Mouse (Mus musculus) hindbrain, embryonic 10.5 days (tissue): Measurements from ENCODE around the gene Chrna4. TPM values are rescaled to one million over a fixed set of nuclear protein-coding genes. Genes with fewer than 3 reads are reported as not detected.

Experiments
- DNase-seq: peaks from one replicate; pipeline ENCODE4 v3.0.0-alpha.2; 2017; ENCODE audit warnings: low spot score
- H3K27ac ChIP-seq: fragments of 300-500 bp; sonication (generic); 2 replicates; pipeline ENCODE4 v1.5.1; 2016; ENCODE audit warnings: mild to moderate bottlenecking, moderate library complexity
- H3K27me3 ChIP-seq: fragments of 300-500 bp; sonication (generic); 2 replicates; pipeline ENCODE4 v1.6.1; 2016; ENCODE audit warnings: mild to moderate bottlenecking; ENCODE audit not compliant: poor library complexity, insufficient read depth, severe bottlenecking
- H3K36me3 ChIP-seq: fragments of 300-500 bp; sonication (generic); 2 replicates; pipeline ENCODE4 v1.6.1; 2016; ENCODE audit warnings: mild to moderate bottlenecking, moderate library complexity
- H3K4me1 ChIP-seq: fragments of 300-500 bp; sonication (generic); replicated peaks from 2 replicates; pipeline ENCODE4 v1.6.1; 2016; ENCODE audit warnings: mild to moderate bottlenecking
- H3K4me3 ChIP-seq: fragments of 300-500 bp; sonication (generic); 2 replicates; pipeline ENCODE4 v1.5.1; 2016; ENCODE audit warnings: mild to moderate bottlenecking, moderate library complexity
- H3K9me3 ChIP-seq: fragments of 300-500 bp; sonication (generic); 2 replicates; pipeline ENCODE4 v1.6.1; 2016; ENCODE audit warnings: mild to moderate bottlenecking, moderate library complexity
- WGBS: fragments of 180-500 bp; shearing (Covaris S2); methylation state at CpG from one replicate; pipeline ENCODE4 v1.1.7; 2016; 5-methylcytosine and 5-hydroxymethylcytosine counted together
- polyA plus RNA-seq: library from polyadenylated mRNA; unstranded; fragments of >200 nt; fragmentation: Nextera tagmentation; extraction: Ambion mirVana; gene quantifications from 2 replicates; pipeline ENCODE4 v1.2.1, GENCODE M21; 2016

Chrna4 gene
- polyA plus RNA-seq, 1 experiment from 2014 or later: 44.1 TPM

DNA sequence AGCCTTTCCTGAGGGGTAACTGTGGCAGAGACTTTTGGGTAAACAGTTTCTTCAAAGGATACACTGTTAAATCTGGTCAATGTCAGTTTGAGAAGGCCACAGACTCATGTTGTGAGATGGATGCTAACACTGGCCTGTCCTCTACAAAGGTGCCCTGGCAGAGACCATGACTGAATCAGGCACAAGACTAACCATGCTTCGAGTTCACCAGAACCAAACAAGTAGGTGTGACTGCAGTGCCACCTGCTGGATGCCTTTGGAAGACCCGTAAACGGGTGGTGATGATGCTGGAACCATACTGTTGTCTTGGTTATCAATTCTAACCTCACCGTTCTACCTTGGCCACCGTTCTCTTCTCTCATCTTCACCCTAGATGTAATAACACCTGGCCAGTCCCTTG is 16.8 kb upstream of the Chrna4 start:
- Histone ChIP-seq H3K27ac (no peak overlapping the region), H3K9me3 (no peaks in the 10 kb centered on the region), H3K4me1 (peaks cover 23% of the 10 kb centered on the region), H3K27me3 (peaks cover 6% of the 10 kb centered on the region; the same call in 1 of the 2 replicates), H3K36me3 (no peaks in the 10 kb centered on the region), H3K4me3 (no peak overlapping the region)
- peak; percentile 82 for DNase-seq
- WGBS: 20% methylated on average over 5 of the region's 5 CpGs

DNA sequence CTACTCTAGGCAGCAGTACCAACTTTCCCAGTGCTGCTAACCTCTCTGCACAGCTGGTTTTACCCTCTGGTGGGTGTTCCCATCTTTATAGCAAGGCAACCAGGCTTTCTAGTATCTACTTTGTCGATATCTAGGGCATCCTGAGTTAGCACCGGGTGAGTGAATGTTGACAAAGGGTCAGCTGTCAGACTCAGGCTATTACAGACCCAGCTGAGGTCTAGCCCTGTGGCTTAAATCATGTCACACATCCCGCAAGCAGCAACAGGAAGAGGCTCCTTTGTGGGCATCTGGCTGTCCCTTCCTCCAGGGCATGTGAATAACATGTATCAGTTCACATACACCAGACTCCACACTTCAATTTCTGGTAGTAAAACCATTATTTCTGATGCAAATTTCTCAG is 14.8 kb upstream of the Chrna4 start:
- no peak overlapping the region for H3K4me3 ChIP-seq
- 56% methylated on average over 3 of the region's 3 CpGs for WGBS
- H3K9me3 ChIP-seq: no peaks in the 10 kb centered on the region
- H3K36me3 ChIP-seq: no peaks in the 10 kb centered on the region
- peak overlapping the region; percentile 74 for H3K27ac ChIP-seq
- H3K4me1 ChIP-seq: peaks cover 23% of the 10 kb centered on the region
- peaks cover 6% of the 10 kb centered on the region; the same call in 1 of the 2 replicates for H3K27me3 ChIP-seq
- DNase-seq: no peak

DNA sequence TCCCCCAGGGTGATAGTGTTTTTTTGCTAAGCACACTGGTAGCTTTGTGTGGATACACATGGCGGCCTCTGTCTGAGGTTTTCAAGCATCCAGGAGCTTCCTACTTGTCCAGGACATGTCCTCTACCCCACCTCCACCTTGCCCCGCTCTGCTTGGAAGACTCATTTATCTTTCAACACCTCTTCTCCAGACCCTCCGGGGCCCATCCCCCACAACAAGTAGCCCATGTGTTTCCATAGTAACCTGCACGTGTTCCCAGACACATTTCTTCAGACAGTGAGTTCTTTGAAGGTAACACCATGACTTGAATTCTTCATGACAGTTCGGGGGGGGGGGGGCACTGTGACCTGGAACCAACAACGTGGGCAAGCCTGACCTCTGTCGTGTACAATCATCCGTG is 14.0 kb upstream of the Chrna4 start:
- DNase-seq: peak; percentile 25
- WGBS: 46% methylated on average over 8 of the region's 8 CpGs
- Histone ChIP-seq H3K27ac (peak overlapping the region; percentile 24; the same call in 1 of the 2 replicates), H3K4me1 (peaks cover 23% of the 10 kb centered on the region), H3K27me3 (peaks cover 6% of the 10 kb centered on the region; the same call in 1 of the 2 replicates), H3K4me3 (no peak overlapping the region), H3K36me3 (no peaks in the 10 kb centered on the region), H3K9me3 (no peaks in the 10 kb centered on the region)

DNA sequence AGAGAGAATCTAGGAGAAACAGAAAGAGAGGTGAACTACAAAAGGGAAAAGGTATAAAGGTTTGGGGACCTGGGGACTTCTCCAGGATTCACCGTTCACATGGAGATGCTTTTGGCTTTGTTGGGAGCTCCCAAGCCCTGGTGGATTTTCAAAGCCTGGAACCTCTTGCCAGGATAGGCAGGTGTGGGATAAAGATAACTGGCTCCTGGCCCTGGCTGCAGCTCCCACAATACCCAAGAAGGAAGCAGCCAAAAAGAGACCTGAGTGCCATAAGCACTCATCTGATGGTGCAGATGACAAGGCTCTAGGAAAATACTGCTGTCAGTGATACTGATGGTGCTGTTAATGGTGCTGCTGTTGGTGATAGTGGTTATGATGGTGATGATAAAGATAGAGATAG is 8.8 kb upstream of the Chrna4 start:
- no peaks in the 10 kb centered on the region; the same call in 1 of the 2 replicates for H3K27me3 ChIP-seq
- no peaks in the 10 kb centered on the region for H3K36me3 ChIP-seq
- 83% methylated on average over 1 of the region's 1 CpGs for WGBS
- no peak overlapping the region for H3K4me3 ChIP-seq
- H3K9me3 ChIP-seq: no peaks in the 10 kb centered on the region
- H3K4me1 ChIP-seq: peaks cover 24% of the 10 kb centered on the region
- no peak overlapping the region for H3K27ac ChIP-seq
- DNase-seq: no peak

DNA sequence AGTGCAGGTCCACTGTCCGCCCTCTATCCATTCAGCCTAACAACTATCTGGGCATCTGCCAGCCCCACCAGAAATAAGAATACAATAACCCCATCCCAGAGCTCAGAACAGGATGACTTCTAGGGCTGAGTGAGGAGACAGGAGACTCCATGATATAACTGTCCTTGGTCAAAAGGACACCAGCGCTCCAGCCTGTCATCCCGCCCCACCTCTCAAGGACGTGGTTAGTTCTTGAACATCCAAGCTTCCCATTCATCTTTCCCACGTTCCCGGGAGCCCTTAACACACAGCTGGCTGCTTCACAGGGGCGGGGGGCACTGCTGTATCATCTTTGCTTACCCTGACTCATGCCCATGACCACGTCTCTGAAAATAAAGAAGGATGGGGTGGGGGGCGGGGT is 5.6 kb upstream of the Chrna4 start:
- 86% methylated on average over 9 of the region's 9 CpGs for WGBS
- no peaks in the 10 kb centered on the region for H3K9me3 ChIP-seq
- H3K4me1 ChIP-seq: peaks cover 31% of the 10 kb centered on the region
- no peaks in the 10 kb centered on the region; the same call in 1 of the 2 replicates for H3K27me3 ChIP-seq
- no peak overlapping the region for H3K4me3 ChIP-seq
- no peaks in the 10 kb centered on the region for H3K36me3 ChIP-seq
- H3K27ac ChIP-seq: no peak overlapping the region
- no peak for DNase-seq

DNA sequence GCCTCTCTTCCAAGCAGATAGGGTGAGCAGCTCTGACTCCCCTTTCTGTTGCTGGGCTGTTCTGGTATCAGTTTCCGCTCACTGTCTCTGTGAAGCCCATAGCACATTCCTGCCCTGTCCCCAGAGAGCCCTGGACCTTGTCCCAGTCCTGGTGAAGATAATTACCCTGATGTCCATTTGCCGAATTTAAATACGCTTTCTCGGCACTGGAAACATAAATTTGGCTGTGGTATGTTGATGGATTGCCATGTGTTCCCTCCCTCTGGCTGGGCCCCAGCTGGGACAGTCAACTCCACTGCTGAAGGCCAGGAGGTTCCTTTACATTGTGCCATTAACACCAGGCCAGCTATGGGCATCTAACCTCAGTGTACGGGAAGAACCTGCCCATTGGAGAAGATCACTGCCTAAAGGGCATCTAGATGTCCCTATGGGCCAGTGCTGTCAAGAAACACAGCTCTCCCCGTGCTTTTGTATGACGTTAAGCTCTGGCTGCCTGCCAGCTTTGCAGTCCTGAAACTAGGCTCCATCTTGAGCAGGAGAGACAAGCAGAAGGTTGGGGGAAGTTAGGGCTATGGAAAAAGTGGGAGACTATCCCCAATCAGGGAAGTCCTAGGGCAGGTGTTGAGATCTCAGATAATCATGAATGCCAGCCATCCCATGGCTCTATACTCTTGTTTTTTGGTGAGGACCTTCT is 5.1 kb upstream of the Chrna4 start:
- no peak overlapping the region for H3K4me3 ChIP-seq
- WGBS: 77% methylated on average over 7 of the region's 7 CpGs
- peaks cover 37% of the 10 kb centered on the region for H3K4me1 ChIP-seq
- H3K27me3 ChIP-seq: no peaks in the 10 kb centered on the region; the same call in 1 of the 2 replicates
- H3K36me3 ChIP-seq: no peaks in the 10 kb centered on the region
- no peak overlapping the region for H3K27ac ChIP-seq
- no peak for DNase-seq
- H3K9me3 ChIP-seq: no peaks in the 10 kb centered on the region

DNA sequence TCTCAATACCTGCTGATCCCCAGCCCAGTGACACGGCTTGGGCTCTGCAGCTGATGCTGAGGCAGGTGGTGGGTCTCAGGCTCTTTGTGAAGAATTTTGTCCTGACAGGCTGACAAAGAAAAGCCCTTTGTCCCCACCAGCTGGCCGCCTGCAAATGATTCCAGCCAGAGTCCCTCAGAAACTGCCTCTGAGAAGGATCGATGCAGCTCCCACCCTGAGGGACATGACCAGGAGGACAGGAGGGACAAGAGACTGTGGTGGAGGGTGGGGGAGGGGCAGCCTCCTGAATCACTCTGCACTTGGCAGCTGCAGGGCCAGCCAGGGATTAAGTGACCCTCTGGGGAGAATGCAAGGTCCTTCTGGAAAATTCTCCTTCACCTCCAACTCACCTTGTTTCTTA is 655 bp upstream of the Chrna4 start:
- Histone ChIP-seq H3K9me3 (no peaks in the 10 kb centered on the region), H3K27me3 (peaks cover 43% of the 10 kb centered on the region), H3K4me1 (peaks cover 69% of the 10 kb centered on the region), H3K4me3 (no peak overlapping the region), H3K36me3 (no peaks in the 10 kb centered on the region), H3K27ac (peak overlapping the region; percentile 76)
- WGBS: 10% methylated on average over 3 of the region's 3 CpGs
- peak; percentile 74 for DNase-seq

DNA sequence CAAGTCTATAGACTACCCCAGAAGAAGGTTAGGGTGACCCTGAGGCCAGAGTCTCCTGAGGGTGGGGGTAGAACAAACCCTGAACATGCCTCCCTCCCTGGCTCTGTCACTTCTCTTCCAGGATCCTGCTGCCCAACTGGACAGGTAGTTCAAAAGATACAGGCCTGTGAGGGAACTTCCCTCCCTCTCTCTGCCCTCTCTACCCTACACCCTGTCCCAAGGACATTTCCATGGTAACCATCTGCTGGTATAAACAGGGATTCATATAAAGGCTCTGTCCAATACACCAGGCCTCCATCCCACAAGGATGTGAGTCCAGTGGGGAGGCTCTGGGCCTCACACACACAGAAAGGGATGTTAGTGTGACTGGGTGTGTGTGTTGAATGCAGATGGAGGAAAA is 970 bp downstream of the Chrna4 start:
- Histone ChIP-seq H3K36me3 (no peaks in the 10 kb centered on the region), H3K27ac (peak overlapping the region; percentile 76), H3K9me3 (no peaks in the 10 kb centered on the region), H3K4me3 (no peak overlapping the region), H3K27me3 (peaks cover 60% of the 10 kb centered on the region), H3K4me1 (peaks cover 80% of the 10 kb centered on the region)
- no peak for DNase-seq

DNA sequence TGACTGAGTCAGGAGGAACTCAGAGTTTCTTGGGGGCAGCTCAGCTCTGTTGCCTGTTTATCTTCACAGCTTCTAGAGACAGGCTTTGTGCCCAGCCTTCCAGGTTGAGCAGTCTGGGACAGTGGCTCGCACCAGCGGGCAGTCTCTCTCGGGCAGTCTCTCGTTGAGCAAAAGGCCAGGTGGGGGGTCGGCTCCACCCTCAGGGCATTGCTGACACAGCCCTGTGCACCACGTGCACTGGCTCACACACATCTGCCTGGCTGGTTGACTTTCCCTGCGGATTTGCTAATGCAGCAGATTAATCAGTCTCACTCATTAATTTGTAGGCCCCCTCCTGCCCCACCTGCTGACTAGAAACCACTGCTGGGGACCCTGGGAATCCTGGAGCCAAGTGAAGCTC is 1.4 kb downstream of the Chrna4 start:
- H3K27me3 ChIP-seq: peaks cover 64% of the 10 kb centered on the region
- peak; percentile 38 for DNase-seq
- no peaks in the 10 kb centered on the region; the same call in 1 of the 2 replicates for H3K36me3 ChIP-seq
- H3K4me3 ChIP-seq: no peak overlapping the region
- peak overlapping the region; percentile 76 for H3K27ac ChIP-seq
- peaks cover 84% of the 10 kb centered on the region for H3K4me1 ChIP-seq
- 3% methylated on average over 7 of the region's 7 CpGs for WGBS
- H3K9me3 ChIP-seq: no peaks in the 10 kb centered on the region

DNA sequence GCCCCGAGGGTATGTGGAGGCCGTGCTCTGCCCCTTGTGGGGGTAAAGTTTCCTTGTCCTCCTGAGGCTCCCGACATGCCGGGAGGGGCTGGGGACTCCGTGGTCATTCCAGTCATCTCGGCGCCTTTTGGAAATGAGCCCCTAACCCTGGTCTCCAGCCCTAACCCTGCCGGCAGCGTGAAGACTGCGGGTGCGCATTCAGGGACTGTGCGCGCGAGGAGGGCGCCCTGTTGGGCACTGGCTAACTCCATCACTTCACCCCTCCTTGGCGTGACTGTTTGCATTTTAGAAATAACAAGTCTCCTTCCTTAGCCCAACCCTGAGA is 4.0 kb downstream of the Chrna4 start:
- H3K27ac ChIP-seq: peak overlapping the region; percentile 92
- peaks cover 91% of the 10 kb centered on the region for H3K4me1 ChIP-seq
- H3K9me3 ChIP-seq: no peaks in the 10 kb centered on the region
- H3K4me3 ChIP-seq: peak overlapping the region; percentile 78
- WGBS: under 1% methylated on average over 16 of the region's 16 CpGs
- DNase-seq: no peak
- H3K36me3 ChIP-seq: peaks cover 24% of the 10 kb centered on the region
- H3K27me3 ChIP-seq: peaks cover 78% of the 10 kb centered on the region

DNA sequence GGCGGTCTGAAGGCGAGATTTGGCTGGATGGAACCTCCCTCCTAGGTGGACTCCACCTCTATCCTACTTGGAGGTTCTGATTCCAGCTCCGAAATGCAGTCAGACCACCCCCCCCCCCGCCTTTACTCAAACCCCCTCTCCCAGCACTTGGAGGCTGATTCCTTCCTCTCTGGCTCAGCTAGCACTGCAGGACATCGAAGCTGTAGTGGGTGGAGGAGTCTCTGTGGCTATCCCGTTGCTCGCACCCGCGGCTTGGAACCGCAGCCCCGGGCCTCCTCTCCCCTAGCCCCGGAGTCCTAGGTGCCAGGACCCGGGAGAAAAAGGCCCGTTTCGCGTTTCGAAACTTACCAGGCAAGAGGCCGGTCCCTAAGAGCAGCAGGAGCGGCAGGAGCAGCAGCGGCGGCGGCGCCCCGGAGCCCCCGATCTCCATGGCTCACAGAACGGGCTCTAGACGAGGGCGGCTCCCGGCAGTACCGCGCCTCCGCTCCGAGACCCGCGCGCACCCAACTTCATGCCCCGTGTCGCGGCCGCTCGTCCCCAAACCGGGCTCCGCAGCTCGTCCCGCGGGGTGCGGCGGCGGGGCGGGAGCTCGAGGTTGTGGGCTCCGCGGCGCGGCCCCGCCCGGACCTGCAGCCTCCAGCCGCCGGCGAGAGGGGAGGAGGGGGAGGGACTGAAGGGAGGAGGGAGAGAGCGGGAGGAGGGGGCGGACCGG is 4.5 kb downstream of the Chrna4 start:
- peak overlapping the region; percentile 92 for H3K27ac ChIP-seq
- under 1% methylated on average over 63 of the region's 63 CpGs for WGBS
- H3K4me3 ChIP-seq: peak overlapping the region; percentile 78
- H3K9me3 ChIP-seq: no peaks in the 10 kb centered on the region
- peaks cover 29% of the 10 kb centered on the region for H3K36me3 ChIP-seq
- DNase-seq: peak; percentile 73
- H3K4me1 ChIP-seq: peaks cover 87% of the 10 kb centered on the region
- peaks cover 78% of the 10 kb centered on the region for H3K27me3 ChIP-seq

DNA sequence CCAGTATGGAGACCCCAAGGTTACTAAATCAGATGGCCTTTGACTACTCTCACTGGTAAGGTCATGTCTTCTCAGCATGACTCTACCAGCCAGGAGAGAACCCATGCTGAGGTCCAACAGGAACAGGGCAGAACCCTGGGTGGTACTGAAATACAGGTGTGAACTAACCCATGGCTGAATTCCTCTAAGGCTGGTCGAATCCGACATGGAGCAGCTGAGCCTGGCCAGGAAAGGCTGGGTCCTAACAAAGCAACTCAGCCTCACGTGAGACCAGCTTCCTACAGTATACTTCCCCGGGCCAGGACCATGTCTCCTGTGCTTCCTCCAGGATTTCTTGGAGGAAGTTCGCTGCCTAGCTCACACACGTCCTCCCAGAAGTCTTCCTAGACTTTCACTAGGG is 6.8 kb downstream of the Chrna4 start:
- DNase-seq: no peak
- Histone ChIP-seq H3K36me3 (peaks cover 51% of the 10 kb centered on the region), H3K4me3 (no peak overlapping the region), H3K27ac (no peak overlapping the region), H3K9me3 (no peaks in the 10 kb centered on the region), H3K27me3 (peaks cover 60% of the 10 kb centered on the region), H3K4me1 (peaks cover 67% of the 10 kb centered on the region)
- 77% methylated on average over 6 of the region's 6 CpGs for WGBS

DNA sequence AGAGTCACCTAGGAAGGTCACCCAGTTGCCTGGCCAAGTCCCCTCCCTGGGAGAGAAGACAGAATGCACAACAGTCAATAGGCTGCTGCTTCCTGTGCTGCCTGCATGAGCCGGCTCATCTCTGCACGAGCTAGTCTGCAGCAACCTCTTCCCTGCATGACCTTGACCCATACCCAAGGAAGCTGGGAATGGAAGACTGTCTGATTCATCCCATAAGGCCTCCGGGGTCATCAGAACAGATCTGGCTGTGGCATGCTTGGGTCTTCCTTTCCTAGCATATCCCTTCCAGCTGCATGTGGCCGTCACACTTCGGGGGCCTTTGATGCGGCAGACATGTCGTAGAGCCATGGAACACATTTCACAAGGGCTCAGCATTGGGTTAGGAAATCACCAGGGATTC is 8.2 kb downstream of the Chrna4 start:
- Histone ChIP-seq H3K36me3 (peaks cover 65% of the 10 kb centered on the region), H3K27me3 (peaks cover 46% of the 10 kb centered on the region), H3K9me3 (no peaks in the 10 kb centered on the region), H3K4me1 (peaks cover 53% of the 10 kb centered on the region), H3K4me3 (no peak overlapping the region), H3K27ac (no peak overlapping the region)
- DNase-seq: no peak
- 87% methylated on average over 7 of the region's 7 CpGs for WGBS
